Mouse (Mus musculus) induced T-regulatory cell, adult 2 months (primary cell): ENCODE measurements at regions not wholly inside any gene's neighbourhood (a gene's known extent, or its start where the extent isn't known, plus 50 kb on each side); places are given as distances from the start of the nearest gene placed in this dataset.

ENCODE experiments used
- DNase-seq: peaks from one replicate; pipeline ENCODE4 v3.0.0-alpha.2; 2012; ENCODE audit warnings: low read depth

GRCm38 (mm10) chr12:21481644-21482043 lies 64.2 kb upstream of the Ywhaq start:
- DNase-seq: no peak

GRCm38 (mm10) chr12:21480226-21480625 lies 62.8 kb upstream of the Ywhaq start:
- peak; percentile 81 for DNase-seq

DNA sequence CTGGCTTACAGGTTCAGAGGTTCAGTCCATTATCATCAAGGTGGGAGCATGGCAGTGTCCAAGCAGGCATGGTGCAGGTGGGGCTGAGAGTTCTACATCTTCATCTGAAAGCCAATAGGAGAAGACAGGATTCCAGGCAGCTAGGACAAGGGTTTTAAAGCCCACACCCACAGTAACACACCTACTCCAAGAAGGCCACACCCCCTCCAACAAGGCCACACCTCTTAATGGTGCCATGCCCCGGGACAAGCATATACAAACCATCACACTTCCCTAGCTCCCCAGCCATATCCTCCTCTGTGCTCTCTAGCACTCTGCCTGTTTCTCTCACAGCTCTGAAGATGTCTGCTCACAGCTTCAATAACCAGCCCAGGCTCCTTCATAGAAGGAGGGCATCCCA lies 61.8 kb upstream of the Ywhaq start:
- DNase-seq: peak; percentile 42

GRCm38 (mm10) chr12:21476516-21476915 lies 59.1 kb upstream of the Ywhaq start:
- no peak for DNase-seq

- no peak for DNase-seq
These were observed 55.7 kb upstream of the Ywhaq start for GRCm38 (mm10) chr12:21472951-21473710.

GRCm38 (mm10) chr12:21472487-21472886 lies 55.0 kb upstream of the Ywhaq start:
- peak; percentile 56 for DNase-seq

DNA sequence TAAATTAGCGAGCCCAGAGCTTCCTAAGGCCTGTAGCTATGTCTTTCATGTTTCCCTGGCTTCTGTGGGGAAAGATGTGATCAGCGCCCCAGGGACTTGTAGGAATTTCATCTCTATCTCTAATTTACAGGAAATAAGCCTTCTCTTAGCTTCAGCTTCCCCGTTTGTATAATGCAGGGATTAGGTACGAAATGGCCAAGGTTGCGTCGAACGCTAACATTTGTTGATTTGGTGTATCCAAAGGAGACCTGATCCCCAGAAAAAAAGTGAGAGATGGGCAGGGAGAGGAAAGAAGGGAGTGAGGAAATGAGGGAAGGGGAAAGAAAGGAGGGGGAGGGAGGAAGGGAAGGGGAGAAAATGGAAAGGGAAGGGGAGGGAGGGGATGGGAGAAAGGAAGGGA lies 54.5 kb upstream of the Ywhaq start:
- no peak for DNase-seq

- no peak for DNase-seq
These were observed 52.8 kb upstream of the Ywhaq start for GRCm38 (mm10) chr12:21470286-21470685.
